Mouse (Mus musculus) adrenal gland, postnatal 36 days (tissue): Measurements from ENCODE around the gene Atg101. TPM values are rescaled to one million over a fixed set of nuclear protein-coding genes. Genes with fewer than 3 reads are reported as not detected.

ENCODE experiments used
- DNase-seq, 2 experiments: peaks; one replicate each; pipeline ENCODE4 v3.0.0; 2021; ENCODE audit warnings: mixed read lengths in 1 of 2
- total RNA-seq, 2 experiments: library from RNA; stranded (reverse); gene quantifications; 2 replicates each; pipeline ENCODE4 v1.2.3; 2021

Gene Atg101
- total RNA-seq, 2 experiments from 2014 or later = 53.6 to 90.1 TPM

- DNase-seq = peak; percentile 90 to 93
Observed at GRCm38 (mm10) chr15:101253886-101254795, 29.9 kb upstream of the Atg101 start, which contains the start of gene Nr4a1. Gene Nr4a1 (plus strand): TSS chr15:101254269.

- no peak for DNase-seq
Observed at GRCm38 (mm10) chr15:101255842-101256462, 28.1 kb upstream of the Atg101 start.

- no peak for DNase-seq
Observed at GRCm38 (mm10) chr15:101256463-101257206, 27.4 kb upstream of the Atg101 start.

GRCm38 (mm10) chr15:101258420-101258819 lies 25.7 kb upstream of the Atg101 start:
- DNase-seq = no peak

- no peak for DNase-seq
Observed at GRCm38 (mm10) chr15:101259922-101260321, 24.1 kb upstream of the Atg101 start.

- DNase-seq = peak; percentile 52 to 75
Observed at GRCm38 (mm10) chr15:101260387-101260786, 23.7 kb upstream of the Atg101 start.

- DNase-seq = no peak
Observed at GRCm38 (mm10) chr15:101260874-101261622, 23.0 kb upstream of the Atg101 start.

- DNase-seq = no peak
Observed at GRCm38 (mm10) chr15:101262502-101262901, 21.6 kb upstream of the Atg101 start.

GRCm38 (mm10) chr15:101266132-101266963 lies 17.7 kb upstream of the Atg101 start:
- DNase-seq = peak; percentile 99 to 100

GRCm38 (mm10) chr15:101267053-101268032 lies 16.7 kb upstream of the Atg101 start:
- DNase-seq = peak; percentile 28 to 49

GRCm38 (mm10) chr15:101270101-101270820 lies 13.8 kb upstream of the Atg101 start:
- DNase-seq = no peak

- DNase-seq = no peak
Observed at GRCm38 (mm10) chr15:101271107-101271506, 13.0 kb upstream of the Atg101 start.

- DNase-seq = no peak
Observed at GRCm38 (mm10) chr15:101271513-101271912, 12.6 kb upstream of the Atg101 start.

GRCm38 (mm10) chr15:101274380-101274779 lies 9.7 kb upstream of the Atg101 start:
- DNase-seq = no peak

- no peak for DNase-seq
Observed at GRCm38 (mm10) chr15:101277351-101277899, 6.6 kb upstream of the Atg101 start.

- DNase-seq = peak; percentile 55 to 65
Observed at GRCm38 (mm10) chr15:101278589-101278988, 5.5 kb upstream of the Atg101 start.

GRCm38 (mm10) chr15:101279430-101279999 lies 4.6 kb upstream of the Atg101 start:
- peak; percentile 92 to 93 for DNase-seq

GRCm38 (mm10) chr15:101282471-101282870 lies 1.6 kb upstream of the Atg101 start:
- DNase-seq = peak; percentile 51 to 67
